Mouse (Mus musculus): Measurements from ENCODE around the gene Bicra. TPM values are rescaled to one million over a fixed set of nuclear protein-coding genes. Genes with fewer than 3 reads are reported as not detected.

The Bicra gene
- polyA plus RNA-seq, 1 experiment = 8.1 TPM

Other genes with a start within 250 kb of the Bicra start
- gene Obox6, start 208.2 kb downstream of the Bicra start, polyA plus RNA-seq (2012; rRNA removed) = not detected in 2 replicates
- not detected in 2 replicates for gene Crx, start 168.0 kb downstream of the Bicra start, polyA plus RNA-seq (2012; rRNA removed)
- gene Crxos, start 165.3 kb downstream of the Bicra start, polyA plus RNA-seq (2012; rRNA removed) = not detected in 2 replicates
- gene Selenow, start 125.5 kb downstream of the Bicra start, polyA plus RNA-seq (2012; rRNA removed) = 228 and 286 TPM in 2 replicates
- 80.5 and 94.6 TPM in 2 replicates for gene Nop53, start 101.8 kb downstream of the Bicra start, polyA plus RNA-seq (2012; rRNA removed)
- 19.7 and 23.4 TPM in 2 replicates for gene Ehd2, start 80.4 kb downstream of the Bicra start, polyA plus RNA-seq (2012; rRNA removed)
- 0.03 TPM in 1 of 2 replicates, not detected in the other for gene Zfp541, start 13.9 kb upstream of the Bicra start, polyA plus RNA-seq (2012; rRNA removed)
- 139 and 170 TPM in 2 replicates for gene Napa, start 50.5 kb upstream of the Bicra start, polyA plus RNA-seq (2012; rRNA removed)
- 21.4 and 25.2 TPM in 2 replicates for gene Kptn, start 72.0 kb upstream of the Bicra start, polyA plus RNA-seq (2012; rRNA removed)
- 1.1 and 1.3 TPM in 2 replicates for gene Slc8a2, start 81.9 kb upstream of the Bicra start, polyA plus RNA-seq (2012; rRNA removed)
- 13.0 and 13.6 TPM in 2 replicates for gene Meis3, start 127.2 kb upstream of the Bicra start, polyA plus RNA-seq (2012; rRNA removed)
- gene Dhx34, start 174.1 kb upstream of the Bicra start, polyA plus RNA-seq (2012; rRNA removed) = 16.1 and 16.5 TPM in 2 replicates
- 0.30 and 0.85 TPM in 2 replicates for gene C5ar2, start 196.2 kb upstream of the Bicra start, polyA plus RNA-seq (2012; rRNA removed)
- gene C5ar1, start 211.6 kb upstream of the Bicra start, polyA plus RNA-seq (2012; rRNA removed) = 8.8 and 10.1 TPM in 2 replicates
- 21.6 and 27.9 TPM in 2 replicates for gene Inafm1, start 225.7 kb upstream of the Bicra start, polyA plus RNA-seq (2012; rRNA removed)
- gene Ccdc9, start 238.9 kb upstream of the Bicra start, polyA plus RNA-seq (2012; rRNA removed) = 22.7 and 37.9 TPM in 2 replicates

Data from large intestine, adult 2 months (tissue).